11 mouse cellular contexts compared by ENCODE assay signal in the genomic region with DNA sequence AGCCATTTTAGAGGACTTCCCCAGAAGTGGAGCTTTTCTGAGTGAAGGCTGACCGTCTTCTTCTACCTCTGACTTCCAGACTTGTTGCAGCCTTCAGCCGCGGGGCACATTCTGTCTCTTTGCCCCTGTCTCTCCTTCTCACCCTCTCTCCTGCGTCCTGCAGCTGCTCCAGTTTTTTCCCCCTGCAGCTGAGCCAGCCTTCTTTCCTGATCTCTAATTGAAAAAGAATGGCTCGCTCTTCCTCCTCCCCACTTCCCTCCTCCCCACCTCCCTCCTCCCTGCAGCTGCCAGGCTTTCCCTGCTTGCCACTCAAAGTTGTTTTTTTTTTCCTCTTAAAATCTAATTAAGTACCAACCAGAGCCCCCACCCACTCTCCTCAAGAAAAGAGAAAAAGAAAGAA. TPM values are rescaled to one million over a fixed set of nuclear protein-coding genes. Genes with fewer than 3 reads are reported as not detected.
DNase-seq lines count a peak whose midpoint lies in the region; ATAC-seq and TF ChIP-seq lines count a peak whose summit lies in the region.
"Had no signal": no experiment of that assay in that cellular context is flagged by ENCODE, and none has a peak within 500 bp of the region (broad histone marks: within the 10 kb centered on the region; RNA-seq: fewer than 3 reads in every experiment).

No protein-coding gene starts in this region.

- ATAC-seq in heart, embryonic 15.5 days (replicated peaks; ENCODE audit: insufficient number of reproducible peaks, insufficient read depth, low FRiP score, low read depth): no peak
- no peak for ATAC-seq in embryonic facial prominence, embryonic 12.5 days (ENCODE audit: insufficient number of reproducible peaks, insufficient read depth, low FRiP score, low TSS enrichment)
- no peak for ATAC-seq in limb, embryonic 15.5 days (ENCODE audit: insufficient number of reproducible peaks, low FRiP score, low TSS enrichment, low read depth)

- no peak for DNase-seq in heart, adult 8-10 months (ENCODE audit: low spot score)
- DNase-seq in CH12.LX (ENCODE audit: extremely low read depth): no peak
- DNase-seq in layer of hippocampus, adult 9-10 months (ENCODE audit: low spot score): no peak
- no peak for DNase-seq in gastrocnemius, postnatal 36 days
- no peak for DNase-seq in frontal cortex, adult 2 months (ENCODE audit: extremely low spot score in 1 of 2, low spot score in 1 of 2)
- DNase-seq: adrenal gland, postnatal 14 days; spleen, adult 18-20 months had no signal

- dilution Hi-C loops in CH12.LX (cut with MboI; ENCODE audit: extremely low pct_ligation_motif_present, extremely low pct_unique_long_range_greater_than_20kb, low sequenced_read_pairs): loop anchor here (25.0 kb wide), 1 partner anchor 345 kb away; no protein-coding TSS in a partner anchor

- H3K9me3 ChIP-seq in heart, embryonic 15.5 days (replicated peaks): no peaks in the 10 kb centered on the region
- H3K9me3 ChIP-seq in CH12.LX (replicated peaks; ENCODE audit: low read length): no peaks in the 10 kb centered on the region
- H3K9me3 ChIP-seq in embryonic facial prominence, embryonic 12.5 days: no peaks in the 10 kb centered on the region
- no peaks in the 10 kb centered on the region for H3K9me3 ChIP-seq in limb, embryonic 15.5 days

- H3K4me3 ChIP-seq in heart, embryonic 15.5 days: 0 out of 2 replicates have a peak overlapping the region, but pooled peaks have one; percentile 15
- H3K4me3 ChIP-seq in CH12.LX (replicated peaks in 1 of 3; ENCODE audit: low read depth in 2 of 3, low read length in 2 of 3, poor library complexity in 1 of 3): no peak overlapping the region
- H3K4me3 ChIP-seq in embryonic facial prominence, embryonic 12.5 days: no peak overlapping the region
- H3K4me3 ChIP-seq in limb, embryonic 15.5 days: no peak overlapping the region
- H3K4me3 ChIP-seq: layer of hippocampus, adult 2 months had no signal

- no peak overlapping the region for H3K27ac ChIP-seq in heart, embryonic 15.5 days
- no peak overlapping the region for H3K27ac ChIP-seq in CH12.LX (ENCODE audit: insufficient read depth, low read depth)
- peak overlapping the region; percentile 67 for H3K27ac ChIP-seq in embryonic facial prominence, embryonic 12.5 days
- no peak overlapping the region for H3K27ac ChIP-seq in limb, embryonic 15.5 days
- H3K27ac ChIP-seq: layer of hippocampus, adult 2 months had no signal

- H3K9ac ChIP-seq in heart, embryonic 15.5 days: no peak overlapping the region
- H3K9ac ChIP-seq in CH12.LX (ENCODE audit: insufficient read depth, low read depth): no peak overlapping the region
- no peak overlapping the region for H3K9ac ChIP-seq in embryonic facial prominence, embryonic 12.5 days
- no peak overlapping the region for H3K9ac ChIP-seq in limb, embryonic 15.5 days

- TF ChIP-seq RAD21 in CH12.LX (IDR thresholded peaks at IDR 0.05; ENCODE audit: low read depth, low read length): no peak

- TF ChIP-seq EP300 in CH12.LX (IDR thresholded peaks at IDR 0.05; ENCODE audit: low read length): no peak

- peak overlapping the region; percentile 49 for H3K4me2 ChIP-seq in heart, embryonic 15.5 days
- H3K4me2 ChIP-seq in CH12.LX (ENCODE audit: insufficient read depth, low read depth, poor library complexity, severe bottlenecking): peak overlapping the region; percentile 45
- peak overlapping the region; percentile 30 for H3K4me2 ChIP-seq in embryonic facial prominence, embryonic 12.5 days (replicated peaks)
- peak overlapping the region; percentile 33 for H3K4me2 ChIP-seq in limb, embryonic 15.5 days

- H3K4me1 ChIP-seq in heart, embryonic 15.5 days (replicated peaks): peaks cover 21% of the 10 kb centered on the region
- H3K4me1 ChIP-seq in CH12.LX (ENCODE audit: control insufficient read depth in 1 of 2, insufficient read depth in 2 of 2): peaks cover 8 to 27% of the 10 kb centered on the region in 2 experiments
- H3K4me1 ChIP-seq in embryonic facial prominence, embryonic 12.5 days: peaks cover 36% of the 10 kb centered on the region
- peaks cover 38% of the 10 kb centered on the region for H3K4me1 ChIP-seq in limb, embryonic 15.5 days

- no peaks in the 10 kb centered on the region for H3K79me2 ChIP-seq in CH12.LX (replicated peaks; ENCODE audit: control insufficient read depth, extremely low read depth, insufficient read depth, poor library complexity, severe bottlenecking)

- H3K27me3 ChIP-seq in heart, embryonic 15.5 days: peaks cover 22% of the 10 kb centered on the region
- peaks cover 30% of the 10 kb centered on the region for H3K27me3 ChIP-seq in CH12.LX (replicated peaks)
- H3K27me3 ChIP-seq in embryonic facial prominence, embryonic 12.5 days: peaks cover 5% of the 10 kb centered on the region; the same call in 1 of the 2 replicates
- peaks cover 13% of the 10 kb centered on the region for H3K27me3 ChIP-seq in limb, embryonic 15.5 days

- no peak for TF ChIP-seq CTCF in CH12.LX (conservative IDR thresholded peaks at IDR 0.05 in 1 of 2, IDR thresholded peaks at IDR 0.05 in 1 of 2; ENCODE audit: low read depth in 2 of 2, low read length in 2 of 2)

- in situ Hi-C loops in CH12.LX (cut with MboI; ENCODE audit: low pct_ligation_motif_present, low pct_unique_long_range_greater_than_20kb, low sequenced_read_pairs): loop anchor here (10.0 to 25.0 kb wide), 4 partner anchors 123 to 1145 kb away; partner anchors contain the start of gene Nfil3

- 31% methylated on average over 5 of the region's 5 CpGs for WGBS in heart, embryonic 15.5 days
- 4% methylated on average over 5 of the region's 5 CpGs for WGBS in embryonic facial prominence, embryonic 12.5 days
- 5% methylated on average over 4 of the region's 5 CpGs for WGBS in limb, embryonic 15.5 days

- H3K36me3 ChIP-seq in heart, embryonic 15.5 days: no peaks in the 10 kb centered on the region
- H3K36me3 ChIP-seq in CH12.LX (replicated peaks in 1 of 2; ENCODE audit: control insufficient read depth in 1 of 2, insufficient read depth in 1 of 2, low read length in 1 of 2): no peaks in the 10 kb centered on the region
- no peaks in the 10 kb centered on the region for H3K36me3 ChIP-seq in embryonic facial prominence, embryonic 12.5 days
- no peaks in the 10 kb centered on the region for H3K36me3 ChIP-seq in limb, embryonic 15.5 days

- intact Hi-C loops in gastrocnemius, postnatal 36 days (cut with DNase I): no loop called here

- TF ChIP-seq POLR2A in CH12.LX (IDR thresholded peaks at IDR 0.05; ENCODE audit: low read depth, low read length): no peak

TF ChIP-seq in CH12.LX, 34 proteins besides CTCF, POLR2A, EP300 and RAD21:
- TF ChIP-seq TCF12 (IDR thresholded peaks at IDR 0.05; ENCODE audit: low read depth, low read length): no peak
- TF ChIP-seq TBP (conservative IDR thresholded peaks at IDR 0.05; ENCODE audit: low read depth, low read length): no peak
TF ChIP-seq in CH12.LX: peak in this region for 0.

RNA-seq across cellular contexts. Expression of gene Gadd45g, which starts 4.3 kb away (rescaled TPM):
- polyA plus RNA-seq in heart, embryonic 15.5 days (2015; fragmentation: Nextera tagmentation; extraction: Ambion mirVana): 47.3 and 49.1 TPM in 2 replicates
- total RNA-seq in heart, adult 8-10 months (2022): 10 to 100 TPM in 2 of 4 experiments, 1 to 10 TPM in 2; 8.6 to 18.9 (median 10.7) TPM
- total RNA-seq in CH12.LX (2012; rRNA removed): 1.2 and 2.7 TPM in 2 replicates
- 2.5 and 3.1 TPM in 2 replicates for total RNA-seq in CH12.LX (2014; rRNA removed)
- polyA plus RNA-seq in CH12.LX (2012; ENCODE audit: insufficient read length, low read depth): 2.9 and 3.6 TPM in 2 replicates
- 60.3 TPM in 2 replicates for polyA plus RNA-seq in embryonic facial prominence, embryonic 12.5 days (2016; fragmentation: Nextera tagmentation; extraction: Ambion mirVana)
- polyA plus RNA-seq in limb, embryonic 15.5 days (2015; fragmentation: Nextera tagmentation; extraction: Ambion mirVana): 61.7 and 77.7 TPM in 2 replicates
- total RNA-seq in gastrocnemius, postnatal 36 days (2021): 10 to 100 TPM in 1 of 2 experiments, 1 to 10 TPM in 1; 8.0 to 58.7 TPM
- polyA plus RNA-seq in frontal cortex, adult 2 months (2012; rRNA removed): 43.0 and 54.0 TPM in 2 replicates

RNA-seq across cellular contexts. Expression of gene Sema4d, which starts 48.6 kb away (rescaled TPM):
- polyA plus RNA-seq in heart, embryonic 15.5 days (2015; fragmentation: Nextera tagmentation; extraction: Ambion mirVana): 14.7 and 19.8 TPM in 2 replicates
- total RNA-seq in heart, adult 8-10 months (2022): 10 to 100 TPM; 56.5 to 72.3 (median 68.6) TPM
- 16.7 and 17.8 TPM in 2 replicates for total RNA-seq in CH12.LX (2012; rRNA removed)
- 9.8 and 12.8 TPM in 2 replicates for total RNA-seq in CH12.LX (2014; rRNA removed)
- 57.6 and 67.1 TPM in 2 replicates for polyA plus RNA-seq in CH12.LX (2012; ENCODE audit: insufficient read length, low read depth)
- 6.8 and 7.1 TPM in 2 replicates for polyA plus RNA-seq in embryonic facial prominence, embryonic 12.5 days (2016; fragmentation: Nextera tagmentation; extraction: Ambion mirVana)
- 7.1 and 8.0 TPM in 2 replicates for polyA plus RNA-seq in limb, embryonic 15.5 days (2015; fragmentation: Nextera tagmentation; extraction: Ambion mirVana)
- total RNA-seq in gastrocnemius, postnatal 36 days (2021): 100 to 1,000 TPM; 123 to 134 TPM
- 80.9 and 95.5 TPM in 2 replicates for polyA plus RNA-seq in frontal cortex, adult 2 months (2012; rRNA removed)
